Mouse (Mus musculus) C2C12 (cell line): Measurements from ENCODE around the gene Plg.

Source experiments
- CTCF ChIP-seq: IDR thresholded peaks from one replicate; pipeline ENCODE4 v1.5.1; 2011; ENCODE audit not compliant: control insufficient read depth, insufficient read depth, insufficient read length
- FOSL1 ChIP-seq: IDR thresholded peaks from one replicate; pipeline ENCODE4 v1.8.0; 2011; ENCODE audit warnings: mild to moderate bottlenecking, low read length; ENCODE audit not compliant: poor library complexity, insufficient read depth, severe bottlenecking
- MAX ChIP-seq: IDR thresholded peaks from one replicate; pipeline ENCODE4 v1.6.1; 2011; ENCODE audit warnings: mild to moderate bottlenecking, control low read depth
- USF1 ChIP-seq: IDR thresholded peaks from one replicate; pipeline ENCODE4 v1.6.1; 2011; ENCODE audit warnings: low read depth, mild to moderate bottlenecking, control low read depth, moderate library complexity

DNA sequence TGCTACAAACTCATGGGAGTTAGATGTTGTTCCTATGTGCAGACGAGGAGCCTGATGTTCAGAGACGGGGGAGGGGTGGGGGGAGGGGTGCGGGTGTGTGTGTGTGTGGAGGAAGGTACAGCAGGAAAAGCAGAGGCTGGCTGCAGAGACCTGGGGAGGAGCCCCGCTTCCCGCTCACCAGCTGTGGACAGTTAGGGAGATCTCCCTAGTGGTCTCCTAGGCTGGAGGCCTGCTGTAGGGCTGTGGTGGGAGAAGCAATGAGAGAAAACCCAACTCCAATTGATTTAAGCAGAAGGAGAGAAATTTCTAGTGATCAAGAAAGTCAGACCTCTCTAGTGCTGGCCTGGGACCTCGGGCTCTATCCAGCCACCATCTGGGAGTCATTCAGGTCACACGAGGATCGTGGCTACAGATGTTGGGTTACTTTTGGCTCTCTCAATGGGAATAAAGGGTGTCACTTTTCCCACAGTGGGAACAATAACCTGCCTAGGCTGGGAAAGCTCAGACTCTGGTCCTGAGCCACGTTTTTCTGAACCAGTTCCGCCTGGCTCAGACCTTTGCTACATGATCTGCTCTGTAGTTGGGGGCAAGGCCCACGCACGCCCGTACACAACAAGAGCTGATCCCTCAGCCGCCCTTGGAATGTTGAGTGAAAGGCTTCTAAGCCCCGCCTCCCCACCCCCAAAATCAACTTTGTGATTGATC lies 36.8 kb downstream of the Plg start:
- no peak for TF ChIP-seq CTCF
- TF ChIP-seq USF1: no peak
- TF ChIP-seq FOSL1: no peak
- no peak for TF ChIP-seq MAX
